In genomic region chr15:37060831-37061230, GRCm38 (mm10) we compare ENCODE assay signal across 23 mouse cellular contexts.
"Had no signal": no experiment of that assay in that cellular context is flagged by ENCODE, and none has a peak within 500 bp of the region (broad histone marks: within the 10 kb centered on the region; RNA-seq: fewer than 3 reads in every experiment).

No protein-coding gene starts in this region.

- H3K27me3 ChIP-seq: heart, embryonic 12.5 days; hindbrain, embryonic 13.5 days; hindbrain, embryonic 15.5 days; intestine, embryonic 15.5 days; limb, embryonic 13.5 days; limb, embryonic 15.5 days; liver, embryonic 12.5 days had no signal

- H3K9me3 ChIP-seq: hindbrain, embryonic 15.5 days; intestine, embryonic 15.5 days; limb, embryonic 13.5 days; limb, embryonic 15.5 days had no signal

- H3K27ac ChIP-seq: gastrocnemius, adult 2 months; heart, adult 2 months; hindbrain, embryonic 13.5 days; hindbrain, embryonic 15.5 days; intestine, embryonic 15.5 days; layer of hippocampus, adult 2 months; left cerebral cortex, adult 2 months; limb, embryonic 13.5 days; limb, embryonic 15.5 days; liver, embryonic 12.5 days; liver, embryonic 14.5 days had no signal

- H3K36me3 ChIP-seq: heart, embryonic 12.5 days; hindbrain, embryonic 13.5 days; hindbrain, embryonic 15.5 days; intestine, embryonic 15.5 days; limb, embryonic 13.5 days; limb, embryonic 15.5 days; liver, embryonic 12.5 days had no signal

- ATAC-seq: inflammation-experienced regulatory T-cells, adult 6 months; intestine, postnatal 0 days; liver, embryonic 12.5 days had no signal

- H3K4me3 ChIP-seq: gastrocnemius, adult 2 months; heart, adult 2 months; heart, embryonic 12.5 days; hindbrain, embryonic 13.5 days; hindbrain, embryonic 15.5 days; intestine, embryonic 15.5 days; layer of hippocampus, adult 2 months; left cerebral cortex, adult 2 months; limb, embryonic 13.5 days; limb, embryonic 15.5 days; liver, embryonic 12.5 days had no signal

- H3K4me1 ChIP-seq: hindbrain, embryonic 13.5 days; intestine, embryonic 15.5 days; limb, embryonic 13.5 days; limb, embryonic 15.5 days; liver, embryonic 12.5 days had no signal

- H3K4me2 ChIP-seq: heart, embryonic 12.5 days; hindbrain, embryonic 13.5 days; hindbrain, embryonic 15.5 days; intestine, embryonic 15.5 days; limb, embryonic 13.5 days; limb, embryonic 15.5 days; liver, embryonic 12.5 days had no signal

- DNase-seq: gastrocnemius, adult 2 months; gastrocnemius, postnatal 10 days; gastrocnemius, postnatal 25 days; heart, adult 2 months; heart, postnatal 10 days; heart, postnatal 36 days; kidney, adult 18-20 months; kidney, adult 8-10 months; kidney, postnatal 10 days; kidney, postnatal 25 days; kidney, postnatal 4 days had no signal

- H3K9ac ChIP-seq: heart, embryonic 12.5 days; hindbrain, embryonic 13.5 days; hindbrain, embryonic 15.5 days; intestine, embryonic 15.5 days; limb, embryonic 13.5 days; limb, embryonic 15.5 days; liver, embryonic 12.5 days; liver, embryonic 14.5 days had no signal
